Mouse (Mus musculus) kidney, postnatal 4 days (tissue): ENCODE data around the gene Chic2.

ENCODE experiments used
- DNase-seq, 2 experiments: peaks; one replicate each; pipeline ENCODE4 v3.0.0; 2021; ENCODE audit warnings: mixed read lengths in 2 of 2

Chic2 gene

DNA sequence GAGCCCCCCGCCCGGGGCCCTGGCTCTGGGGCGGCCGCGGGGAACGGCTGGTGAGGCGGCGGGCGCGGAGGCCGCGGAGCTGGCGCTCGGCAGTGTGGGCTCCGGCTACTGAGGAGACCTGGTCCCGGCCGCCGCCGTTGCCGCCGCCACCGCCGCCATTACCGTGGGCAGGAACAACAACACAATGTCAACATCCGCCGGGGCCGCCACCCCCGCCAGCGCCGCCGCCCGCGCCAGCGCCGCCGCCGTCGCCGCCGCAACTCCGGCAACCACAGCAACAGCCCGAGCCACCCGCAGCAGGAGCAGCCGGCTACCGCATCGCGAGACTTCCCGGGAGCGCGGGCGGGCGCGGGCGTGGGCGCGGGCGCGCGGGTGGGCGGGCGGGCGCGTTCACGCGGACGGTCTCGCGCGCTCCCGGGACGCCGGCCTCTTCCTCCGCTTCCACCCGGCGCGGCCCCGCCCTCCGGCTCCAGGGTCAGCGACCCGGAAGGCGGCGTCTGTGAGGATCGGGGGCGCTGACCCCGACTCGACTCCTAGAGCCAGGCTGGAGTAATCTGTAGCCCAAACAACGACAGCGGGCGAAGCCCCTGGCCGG, at the start of gene Chic2:
Chic2 (minus strand) TSS at position 465 of the 595 bp plus-strand sequence.
- DNase-seq, result peak; percentile 89 to 94

DNA sequence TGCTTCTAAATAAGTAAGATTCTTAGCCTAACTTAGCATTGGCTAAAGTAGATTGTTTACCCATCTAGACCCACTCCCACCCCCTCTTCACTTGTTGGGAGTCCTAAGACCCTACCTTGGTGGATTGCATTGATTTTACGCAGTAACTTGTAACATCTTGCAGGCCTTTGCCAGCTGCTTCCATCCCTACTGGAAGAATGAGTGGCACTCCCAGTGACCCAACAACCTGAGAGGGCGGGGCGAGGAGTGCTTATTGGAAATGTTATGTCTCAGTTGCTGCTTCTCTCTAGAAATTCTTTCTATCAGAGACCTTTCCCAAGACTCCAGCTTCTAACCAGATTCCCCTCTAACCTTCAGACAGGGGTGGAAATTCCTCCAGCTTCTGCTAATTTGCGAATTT, 41.3 kb upstream of the Chic2 start:
- DNase-seq, result no peak

DNA sequence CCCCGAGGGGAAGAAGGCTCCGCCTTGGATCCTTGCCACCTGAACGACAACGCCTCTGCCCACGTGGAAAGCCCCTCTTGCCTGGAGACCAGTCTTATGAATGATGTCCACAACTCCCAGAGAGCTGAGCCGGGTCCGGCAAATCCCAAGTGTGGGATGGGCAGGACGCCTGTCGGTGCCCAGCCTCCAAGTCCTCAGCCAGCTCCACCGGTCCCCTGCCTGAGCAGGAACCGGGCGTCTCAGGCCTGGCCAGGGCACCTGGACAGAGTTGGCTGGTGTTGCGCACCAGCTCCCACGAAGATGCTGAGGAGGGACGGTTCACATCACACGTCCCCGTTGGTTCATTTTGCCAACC, 40.9 kb upstream of the Chic2 start:
- no peak for DNase-seq

DNA sequence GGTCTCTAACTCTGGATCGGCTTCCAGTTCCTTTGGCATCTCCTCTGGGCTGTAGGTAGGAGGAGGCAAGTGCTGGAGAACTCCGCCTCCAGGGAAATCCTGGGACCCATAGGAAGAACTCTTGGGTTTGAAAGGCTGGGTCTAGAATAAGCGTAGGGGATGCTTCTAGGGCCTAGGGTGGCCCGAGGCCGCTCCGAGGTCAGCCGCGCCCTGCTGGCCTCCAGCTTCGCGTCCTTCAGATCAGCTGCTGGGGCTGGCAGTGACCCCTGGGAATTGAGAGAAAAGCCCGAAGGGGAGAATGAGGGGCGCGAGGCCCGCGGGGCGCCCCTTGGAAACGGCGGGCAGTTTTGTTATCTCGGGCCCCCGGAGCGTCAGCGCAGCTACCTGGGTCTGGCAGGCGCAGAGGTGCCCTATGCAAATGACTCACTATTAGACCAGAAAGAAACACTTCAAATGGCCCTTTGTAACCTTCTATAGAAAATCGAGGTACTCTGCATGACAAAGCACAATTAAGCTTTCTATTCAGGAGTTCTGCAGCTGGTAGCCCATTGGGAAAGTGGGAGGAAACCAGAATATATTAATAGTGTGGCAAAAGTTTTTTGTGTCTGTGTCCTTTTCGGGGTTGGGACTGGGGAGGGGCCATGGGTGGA, 40.4 kb upstream of the Chic2 start:
- no peak for DNase-seq

DNA sequence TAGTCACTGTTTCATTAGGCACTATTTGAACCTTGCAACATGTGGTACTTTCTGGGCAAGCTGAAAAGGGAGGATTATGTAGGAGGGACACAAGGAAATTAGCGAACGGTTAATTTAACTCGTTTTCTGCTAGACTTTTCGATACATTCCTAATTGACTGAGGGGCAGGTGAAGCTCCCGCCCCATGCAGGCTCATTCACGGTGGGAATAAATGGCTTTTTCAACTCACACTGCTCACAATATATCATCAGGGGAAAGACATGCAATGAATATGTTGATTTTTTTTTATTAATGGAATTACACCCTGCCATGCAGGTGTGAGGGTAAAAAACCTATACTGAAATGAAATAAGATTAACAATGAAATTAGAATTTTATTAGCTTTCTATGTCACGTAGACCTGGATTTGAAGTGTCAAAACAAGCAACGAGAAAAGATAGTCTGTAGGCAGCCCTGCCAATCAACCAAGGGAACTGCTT, 39.9 kb upstream of the Chic2 start:
- DNase-seq, result no peak

DNA sequence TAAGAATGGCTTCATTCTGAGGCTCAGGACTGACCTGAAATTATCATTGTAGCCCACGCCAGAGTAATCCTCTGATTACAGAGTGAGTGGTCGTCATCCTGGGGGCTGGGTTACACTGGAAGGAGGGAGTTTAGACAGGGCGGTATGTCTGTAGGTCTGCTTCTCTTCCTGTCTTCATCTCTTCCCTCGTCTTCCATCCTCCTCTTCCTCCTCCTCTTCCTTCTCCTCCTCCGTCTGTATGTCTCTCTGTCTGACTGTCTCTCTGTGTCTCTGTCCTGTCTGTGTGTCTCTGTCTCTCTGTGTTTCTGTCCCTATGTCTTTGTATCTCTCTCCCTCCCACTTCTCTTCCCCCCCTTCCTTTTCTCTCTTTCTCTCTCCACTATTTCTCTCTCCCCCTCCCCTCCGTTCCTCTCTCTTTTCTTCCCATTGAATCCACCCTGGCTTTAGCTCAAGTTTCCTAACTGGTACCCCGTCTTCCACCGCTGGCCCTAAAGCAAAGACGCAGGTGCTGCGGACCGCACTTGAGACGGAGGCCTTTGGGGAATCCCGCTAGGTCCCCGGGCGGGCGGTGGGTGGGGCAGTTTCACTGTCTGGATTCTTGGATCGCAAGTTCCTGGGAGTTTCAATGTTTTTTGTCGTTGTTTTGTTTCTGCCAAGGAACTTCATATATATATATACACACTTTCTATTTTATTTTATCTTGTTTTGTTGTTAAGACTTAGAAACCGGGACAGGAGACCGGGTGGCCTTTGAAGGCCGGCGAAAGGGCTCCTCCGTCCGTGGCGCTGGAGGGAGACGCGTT, 39.2 kb upstream of the Chic2 start:
- DNase-seq, result peak; percentile 27 to 43

DNA sequence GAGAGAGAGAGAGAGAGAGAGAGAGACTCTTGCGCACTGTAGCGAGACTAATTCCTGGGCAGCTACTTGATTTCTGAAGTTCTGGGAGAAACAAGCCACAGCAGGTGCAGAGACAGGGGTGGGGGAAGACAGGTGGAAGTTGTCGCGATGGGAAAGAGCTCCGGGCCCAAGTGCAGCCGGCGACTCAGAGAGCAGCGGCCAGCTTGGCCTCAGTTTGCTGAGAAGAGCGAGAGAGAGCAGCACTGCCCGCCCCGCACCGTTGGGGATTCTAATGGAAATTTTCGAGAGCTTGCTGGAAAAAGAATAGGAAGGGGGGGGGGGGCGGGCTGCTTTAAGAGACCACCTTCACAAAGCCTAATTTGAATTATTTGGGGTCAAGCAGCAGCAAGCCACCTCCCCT, 38.5 kb upstream of the Chic2 start:
- peak in 1 of 2 experiments; percentile 16 for DNase-seq

DNA sequence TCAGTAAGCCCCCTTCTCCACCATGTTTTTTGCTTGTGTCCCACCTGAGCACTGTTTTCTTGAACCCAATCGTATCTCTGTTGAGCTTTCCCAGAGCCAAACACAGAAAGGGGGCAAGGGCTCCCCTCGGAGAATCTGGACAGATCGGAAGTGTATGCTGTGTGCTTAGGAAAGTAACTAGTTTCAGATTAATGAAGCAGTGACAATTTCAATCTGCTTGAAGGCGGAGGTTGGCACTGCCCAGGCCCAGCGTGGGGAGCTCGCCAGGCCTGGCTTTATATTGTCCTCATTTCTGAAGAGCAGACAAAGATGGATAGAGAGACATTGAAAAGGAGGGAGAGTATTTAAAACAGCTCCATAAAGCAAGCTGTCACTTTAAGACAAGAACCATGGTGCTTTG, 37.9 kb upstream of the Chic2 start:
- DNase-seq, result no peak

DNA sequence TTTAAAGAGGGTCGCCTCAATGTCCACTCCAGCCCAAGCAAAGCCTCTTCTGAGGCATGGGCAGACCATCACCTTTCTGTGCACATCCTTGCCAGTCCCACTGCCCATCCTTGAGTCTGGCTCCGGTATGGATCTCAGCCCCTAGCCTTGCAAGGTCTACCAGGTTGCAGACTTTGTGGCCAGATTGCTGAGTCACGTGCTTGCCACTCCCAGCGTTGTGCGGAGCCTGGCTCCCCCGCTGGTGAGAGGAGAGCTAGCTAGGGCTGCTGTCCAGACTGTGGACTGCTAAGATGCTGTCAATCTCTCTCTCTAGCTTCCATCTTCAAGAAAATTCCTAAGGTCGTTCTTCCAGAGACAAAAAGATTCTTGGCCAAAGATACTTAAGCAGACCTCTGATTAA, 35.0 kb upstream of the Chic2 start:
- peak; percentile 25 to 54 for DNase-seq

DNA sequence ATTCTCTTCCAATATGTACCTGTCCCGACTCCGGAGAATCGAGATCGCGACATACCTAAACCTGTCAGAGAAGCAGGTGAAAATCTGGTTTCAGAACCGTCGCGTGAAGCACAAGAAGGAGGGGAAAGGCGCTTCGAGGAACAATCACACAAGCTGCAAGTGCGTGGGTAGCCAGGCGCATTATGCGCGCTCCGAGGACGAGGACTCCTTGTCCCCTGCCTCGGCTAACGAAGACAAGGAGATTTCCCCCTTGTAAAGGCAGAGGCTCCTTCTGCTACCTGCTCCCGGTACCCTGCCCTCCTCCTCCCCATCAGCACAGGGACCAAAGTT, 32.4 kb upstream of the Chic2 start:
- no peak for DNase-seq

DNA sequence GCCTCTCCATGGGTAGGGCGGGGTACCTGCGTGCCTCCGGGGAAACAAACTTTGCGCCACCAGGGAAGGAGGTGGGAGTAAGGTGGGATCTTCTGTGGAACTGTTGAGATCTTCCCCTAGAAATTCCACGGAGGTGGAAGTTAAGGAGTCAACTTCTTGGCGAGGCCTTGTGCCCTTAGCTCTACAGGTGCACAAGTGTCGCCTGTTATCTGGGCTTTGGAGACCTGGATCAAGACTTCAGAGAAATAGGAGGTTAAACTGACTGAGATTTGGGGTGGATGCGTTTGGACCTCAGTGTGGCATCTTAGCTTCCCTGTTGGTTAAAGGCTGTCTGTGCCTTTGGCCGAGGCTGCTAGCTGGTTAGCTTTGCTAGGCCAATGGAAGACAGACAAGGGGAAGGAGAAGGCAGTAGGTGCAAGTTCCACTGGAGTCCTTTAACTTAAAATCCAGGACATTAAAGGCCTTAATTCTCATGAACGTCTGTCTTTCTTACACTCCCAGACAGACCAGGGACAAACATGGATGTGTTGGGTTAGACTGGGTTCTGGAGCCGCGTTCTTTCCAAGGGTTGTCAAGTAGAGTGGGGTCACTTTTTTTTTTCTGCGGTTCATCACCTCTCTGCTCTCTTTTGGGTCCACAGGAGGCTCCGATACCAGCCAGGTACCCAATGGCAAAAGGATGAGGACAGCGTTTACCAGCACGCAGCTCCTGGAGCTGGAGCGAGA, 31.9 kb upstream of the Chic2 start:
- no peak for DNase-seq

DNA sequence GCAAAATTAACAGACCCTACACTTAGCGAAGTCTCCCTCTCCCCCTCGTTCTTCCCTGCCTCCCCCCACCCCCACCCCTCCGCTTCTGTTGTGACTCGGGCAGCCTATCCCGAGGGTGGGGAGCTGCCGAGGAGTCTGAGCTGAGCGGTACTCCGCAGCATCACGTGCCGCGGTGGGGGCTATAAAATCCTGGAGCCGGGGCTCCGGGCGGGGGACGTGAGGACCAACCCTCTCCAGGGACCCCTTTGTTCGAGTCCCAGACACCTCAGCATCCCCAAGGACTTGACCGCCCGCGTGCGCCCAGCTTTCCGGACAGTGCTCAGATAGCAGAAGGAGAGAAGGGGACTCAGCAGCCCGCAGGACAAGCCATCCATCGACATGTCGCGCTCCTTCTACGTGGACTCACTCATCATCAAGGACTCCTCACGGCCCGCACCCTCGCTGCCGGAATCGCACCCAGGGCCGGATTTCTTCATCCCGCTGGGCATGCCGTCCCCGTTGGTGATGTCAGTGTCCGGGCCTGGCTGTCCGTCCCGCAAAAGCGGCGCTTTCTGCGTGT, 30.9 kb upstream of the Chic2 start, which contains the start of gene Gsx2:
Gsx2 (plus strand) TSS at position 219 of the 559 bp plus-strand sequence.
- DNase-seq, result peak; percentile 14 to 30

DNA sequence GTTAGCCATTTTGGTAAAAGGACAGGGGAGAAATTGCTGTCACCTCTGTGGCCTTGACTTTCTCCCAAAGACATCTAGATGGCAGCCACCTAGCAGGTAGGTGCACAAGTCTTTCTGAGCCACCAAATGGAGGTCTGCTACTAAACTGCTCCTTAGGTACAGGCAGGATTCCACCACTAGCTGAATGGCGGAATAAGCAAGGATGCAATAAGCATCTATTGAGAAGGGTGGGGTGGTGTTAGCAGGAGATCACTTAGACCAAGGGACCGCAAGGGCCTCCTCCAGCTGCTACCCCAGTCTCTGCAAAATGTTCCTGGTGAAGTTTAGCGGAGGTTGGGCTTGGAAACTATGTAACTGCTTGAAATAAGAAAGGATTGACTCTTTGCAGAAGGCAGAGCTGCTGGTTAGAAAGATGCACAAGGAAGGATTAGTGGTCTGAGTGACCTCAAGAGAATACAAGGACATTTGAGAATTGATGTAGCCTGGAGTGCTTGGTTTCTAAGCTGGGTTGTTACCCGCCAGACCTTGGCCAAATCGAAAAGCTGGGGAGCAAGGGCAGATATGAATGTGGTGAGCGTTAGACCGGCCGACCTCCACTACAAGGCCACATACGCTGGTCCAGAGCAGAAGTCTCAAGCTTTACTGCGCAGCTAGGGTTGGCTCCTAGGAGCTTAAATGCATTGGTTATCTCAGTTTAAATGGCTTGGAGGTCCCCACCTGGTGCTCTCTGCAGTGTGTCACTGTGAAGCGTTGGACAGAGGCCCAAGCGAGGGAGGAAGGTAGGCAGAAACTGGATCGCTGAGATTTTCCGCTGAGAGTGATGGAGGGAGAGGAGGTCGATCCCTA, 30.2 kb upstream of the Chic2 start:
- no peak for DNase-seq

DNA sequence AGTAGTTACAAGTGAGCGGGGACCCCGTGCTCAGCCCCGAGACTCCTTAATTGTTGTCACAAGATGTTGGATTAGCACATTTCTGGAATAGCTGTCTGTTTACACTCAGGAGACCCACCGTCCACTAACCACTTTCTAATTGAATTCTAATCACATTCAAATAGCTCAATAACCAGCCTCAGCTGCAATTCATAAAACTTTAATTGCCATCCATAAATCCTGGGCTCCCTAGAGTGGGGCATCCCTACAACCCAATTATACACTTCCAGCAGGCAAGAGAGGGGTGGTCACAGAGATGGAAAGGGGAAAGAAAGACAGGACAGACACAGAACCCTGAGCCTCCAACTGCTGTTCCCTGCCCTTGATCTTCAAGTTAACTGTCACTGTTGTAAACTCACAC, 29.6 kb upstream of the Chic2 start:
- no peak for DNase-seq

DNA sequence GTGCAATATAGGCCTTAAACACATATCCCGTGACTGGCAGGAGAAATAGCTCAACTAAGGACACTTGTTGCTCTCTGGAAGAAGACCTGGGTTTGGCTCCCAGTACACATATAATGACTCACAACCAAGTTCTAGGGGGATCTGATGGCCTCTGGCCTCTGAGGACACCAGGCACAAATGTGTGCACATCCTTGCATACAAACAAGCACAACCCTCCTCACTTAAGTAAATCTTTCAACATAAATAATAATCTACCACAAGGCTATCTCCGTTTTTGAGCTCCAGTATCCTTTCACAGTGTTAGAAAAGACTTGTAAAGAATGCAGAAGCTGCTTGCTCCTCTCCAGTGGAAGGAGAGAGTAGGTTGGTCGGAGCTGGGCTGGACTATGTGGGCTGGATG, 29.1 kb upstream of the Chic2 start:
- DNase-seq, result no peak

DNA sequence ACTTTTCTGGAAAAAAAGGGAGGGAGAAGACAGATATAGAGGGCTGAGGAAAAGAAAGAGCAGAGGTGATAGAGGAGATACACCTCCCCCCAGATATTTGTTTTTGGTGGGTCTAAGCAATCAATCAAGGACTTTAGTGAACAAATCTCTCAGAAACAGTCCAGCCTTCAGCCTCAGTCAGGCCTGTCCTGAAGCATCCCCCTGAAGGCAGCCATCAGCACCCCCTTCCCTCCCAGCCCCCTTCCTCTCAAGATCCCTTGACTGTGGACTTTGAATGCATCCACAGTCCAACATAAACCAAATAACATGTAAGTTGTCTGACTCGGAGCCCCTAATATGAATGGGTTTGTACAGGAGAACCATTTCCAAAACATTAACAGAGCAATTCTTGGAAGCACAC, 28.6 kb upstream of the Chic2 start:
- no peak for DNase-seq

DNA sequence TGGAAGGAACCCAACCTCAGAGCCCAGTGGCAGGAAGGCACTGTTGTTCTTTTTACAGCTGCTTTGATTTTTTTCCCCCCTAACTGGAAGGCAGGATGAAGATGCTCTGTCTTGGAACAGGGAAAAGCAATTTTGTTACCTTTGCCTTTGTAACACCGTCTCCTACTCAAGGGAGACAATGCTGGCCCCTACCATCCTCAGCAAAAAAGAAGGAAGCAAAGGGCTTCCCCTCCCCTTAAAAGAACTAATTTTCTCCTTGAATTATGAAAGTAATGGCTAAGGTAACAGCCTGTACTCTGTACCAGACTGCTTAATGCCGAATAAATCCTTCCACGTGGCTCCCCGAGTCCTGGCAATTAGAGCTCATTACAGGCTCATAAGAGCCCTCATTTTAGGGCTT, 28.0 kb upstream of the Chic2 start:
- no peak for DNase-seq

DNA sequence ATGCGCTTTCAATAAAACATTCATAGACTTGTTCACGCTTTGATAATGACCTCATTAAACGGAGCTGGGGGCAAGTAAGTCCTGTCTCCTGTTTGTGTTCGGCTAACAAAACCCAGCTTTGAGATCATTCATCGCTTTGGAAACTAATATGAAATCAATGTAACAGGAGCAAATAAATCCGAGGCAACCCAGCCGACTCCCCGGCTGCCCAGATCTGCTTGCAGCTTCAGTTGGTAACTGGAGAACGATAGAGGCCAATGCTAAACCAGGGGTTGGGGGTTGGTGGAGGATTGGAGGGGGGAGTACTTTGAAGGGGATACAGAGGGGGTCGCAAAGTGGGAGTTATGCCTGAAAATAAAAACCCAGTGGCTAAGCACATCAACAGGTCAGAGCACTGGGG, 27.4 kb upstream of the Chic2 start:
- DNase-seq, result no peak

DNA sequence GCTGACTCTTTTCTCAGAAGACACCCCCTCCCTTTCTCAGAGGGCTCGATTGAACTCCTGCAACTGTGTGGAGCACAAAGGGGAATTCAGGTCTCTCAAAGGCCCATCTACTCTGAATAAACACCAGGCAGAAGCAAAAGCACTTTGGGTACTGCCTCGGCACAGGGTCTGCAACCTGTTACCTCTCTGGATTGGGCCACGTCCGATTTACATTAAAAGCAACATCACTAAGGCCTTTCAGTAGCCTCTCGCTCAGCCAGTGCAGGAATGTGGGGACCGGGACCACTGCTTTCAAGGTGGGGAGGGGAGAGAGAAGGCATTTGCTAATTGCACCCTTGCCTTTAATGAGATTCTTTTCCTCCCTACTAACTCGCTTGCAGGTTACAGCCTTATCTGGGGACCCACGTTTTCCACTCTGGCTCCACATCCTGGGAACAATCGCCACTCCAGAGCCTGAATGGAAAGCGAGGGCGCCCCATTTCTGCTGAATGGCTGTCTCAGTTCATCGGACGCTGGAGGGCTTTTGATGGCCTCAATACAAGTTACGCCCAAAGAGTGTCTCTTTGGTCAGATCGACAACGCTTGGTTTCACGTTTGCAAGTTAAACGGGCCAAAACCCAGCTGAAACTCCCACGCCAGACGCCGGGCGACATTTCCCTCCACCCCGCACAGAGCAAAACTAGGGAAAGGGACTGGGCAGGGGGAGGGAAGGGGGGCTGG, 26.2 kb upstream of the Chic2 start:
- DNase-seq, result peak in 1 of 2 experiments; percentile 25

DNA sequence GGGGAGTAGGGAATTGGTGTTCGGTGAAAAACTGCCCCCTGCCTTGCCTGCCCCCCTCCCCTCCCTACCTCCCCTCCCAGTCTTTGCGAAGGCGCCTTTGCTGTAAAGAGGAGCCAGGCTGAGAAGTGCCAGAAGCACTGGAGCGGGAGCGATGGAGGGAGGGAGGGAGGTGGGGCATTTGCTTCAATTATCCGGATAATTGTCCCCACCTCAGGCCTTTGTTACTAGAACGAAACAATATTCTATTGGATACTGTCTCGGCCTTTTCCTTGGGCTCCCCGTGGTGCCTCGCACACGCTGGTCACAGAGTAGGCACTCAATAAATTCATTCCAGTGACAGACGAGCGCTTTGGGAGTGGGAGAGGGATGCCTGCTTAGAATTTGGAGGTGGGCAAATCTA, 25.6 kb upstream of the Chic2 start:
- DNase-seq, result no peak

DNA sequence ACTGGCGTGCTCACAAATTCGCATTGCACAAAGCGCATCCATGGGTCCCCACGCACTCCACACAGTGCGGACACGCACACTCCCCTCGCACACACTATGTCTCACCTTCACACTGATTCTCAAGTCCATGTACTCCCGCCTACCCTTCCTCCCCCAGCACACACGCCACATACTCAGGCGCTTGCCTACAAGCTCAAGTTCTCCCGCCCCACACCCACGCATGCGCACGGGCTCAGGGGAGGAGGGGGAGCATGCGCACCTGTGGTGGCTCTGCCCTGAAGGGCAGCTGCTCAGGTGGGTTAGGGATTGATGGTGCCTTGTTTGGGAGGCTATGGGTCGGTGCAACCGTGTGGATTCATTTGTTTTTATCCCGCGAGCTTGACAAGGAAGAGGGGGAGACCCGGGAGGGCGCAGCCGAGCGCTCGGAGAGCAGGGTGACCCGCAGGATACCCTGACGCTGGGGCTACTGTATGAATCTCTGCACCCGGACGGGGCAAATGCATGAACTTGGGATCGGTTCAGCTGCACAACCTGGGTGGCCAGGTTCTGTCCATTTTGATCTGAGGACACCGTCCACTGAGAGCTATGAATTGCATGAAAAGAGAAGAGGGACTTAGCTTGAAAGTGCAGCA, 22.7 kb upstream of the Chic2 start:
- peak; percentile 80 to 83 for DNase-seq
